8 mouse cellular contexts compared by ENCODE assay signal in the genomic region with DNA sequence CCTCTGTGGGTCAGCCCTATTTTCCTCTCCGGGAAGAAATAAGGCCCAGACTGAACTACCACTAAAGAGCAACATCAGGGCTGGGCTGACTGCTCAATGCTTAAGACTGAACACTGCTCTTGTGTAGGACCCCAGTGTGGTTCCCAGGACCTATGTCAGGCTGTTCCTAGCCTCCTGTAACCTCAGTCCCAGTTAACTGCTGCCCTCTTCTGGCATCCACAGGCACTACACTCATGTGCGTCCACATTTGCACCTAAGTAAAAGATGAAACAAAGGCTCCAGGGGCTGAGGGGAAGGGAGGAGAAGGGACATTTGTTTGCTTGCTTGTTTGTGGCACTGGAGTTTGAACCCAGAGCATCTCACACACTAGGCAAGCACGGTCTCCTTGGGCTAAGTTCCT. TPM values are rescaled to one million over a fixed set of nuclear protein-coding genes. Genes with fewer than 3 reads are reported as not detected.
DNase-seq lines count a peak whose midpoint lies in the region; ATAC-seq lines count a peak whose summit lies in the region.

No protein-coding gene starts in this region.

- no peak overlapping the region for H3K9ac ChIP-seq in hindbrain, embryonic 14.5 days

- DNase-seq in hindbrain, embryonic 10.5 days (ENCODE audit: low spot score) = peak; percentile 35
- no peak for DNase-seq in hindbrain, embryonic 14.5 days (ENCODE audit: low spot score)
- DNase-seq in thymus, postnatal 25 days = peak; percentile 27
- DNase-seq in thymus, postnatal 10 days (ENCODE audit: low spot score in 2 of 2) = no peak
- peak; percentile 29 for DNase-seq in thymus, postnatal 4 days
- DNase-seq in left cerebral cortex, postnatal 4 days = no peak
- no peak for DNase-seq in gastrocnemius, postnatal 10 days

- H3K9me3 ChIP-seq in hindbrain, embryonic 10.5 days = no peaks in the 10 kb centered on the region
- no peaks in the 10 kb centered on the region for H3K9me3 ChIP-seq in hindbrain, embryonic 14.5 days (ENCODE audit: control insufficient read depth, low read length)

- H3K27ac ChIP-seq in hindbrain, embryonic 10.5 days = no peak overlapping the region
- H3K27ac ChIP-seq in hindbrain, embryonic 14.5 days = no peak overlapping the region

- ATAC-seq in hindbrain, embryonic 14.5 days (ENCODE audit: low FRiP score) = no peak
- peak; percentile 65 for ATAC-seq in granulocyte monocyte progenitor cell, adult 5-6 weeks (replicated peaks; ENCODE audit: poor library complexity, severe bottlenecking)

- no peaks in the 10 kb centered on the region for H3K36me3 ChIP-seq in hindbrain, embryonic 10.5 days
- H3K36me3 ChIP-seq in hindbrain, embryonic 14.5 days (replicated peaks; ENCODE audit: control insufficient read depth, insufficient read depth) = no peaks in the 10 kb centered on the region

- H3K4me2 ChIP-seq in hindbrain, embryonic 14.5 days (replicated peaks) = no peak overlapping the region

- H3K27me3 ChIP-seq in hindbrain, embryonic 10.5 days (ENCODE audit: insufficient read depth, poor library complexity, severe bottlenecking) = peaks cover 17% of the 10 kb centered on the region
- H3K27me3 ChIP-seq in hindbrain, embryonic 14.5 days (ENCODE audit: control insufficient read depth, insufficient read depth, low read length) = no peaks in the 10 kb centered on the region

- intact Hi-C loops in left cerebral cortex, postnatal 4 days (cut with DNase I) = no loop called here

- WGBS in hindbrain, embryonic 10.5 days = 73% methylated on average over 3 of the region's 3 CpGs
- 84% methylated on average over 3 of the region's 3 CpGs for WGBS in hindbrain, embryonic 14.5 days

- H3K4me3 ChIP-seq in hindbrain, embryonic 10.5 days = no peak overlapping the region
- no peak overlapping the region for H3K4me3 ChIP-seq in hindbrain, embryonic 14.5 days (replicated peaks; ENCODE audit: low read length)

- H3K4me1 ChIP-seq in hindbrain, embryonic 10.5 days (replicated peaks) = peaks cover 16% of the 10 kb centered on the region
- H3K4me1 ChIP-seq in hindbrain, embryonic 14.5 days (replicated peaks; ENCODE audit: control insufficient read depth, insufficient read depth, low read length) = peaks cover 7% of the 10 kb centered on the region

RNA-seq across cellular contexts. Expression of a gene that starts 39.8 kb away (rescaled TPM):
- 23.7 and 25.1 TPM in 2 replicates for polyA plus RNA-seq in hindbrain, embryonic 10.5 days (2016; fragmentation: Nextera tagmentation; extraction: Ambion mirVana)
- 7.2 and 7.3 TPM in 2 replicates for polyA plus RNA-seq in hindbrain, embryonic 14.5 days (2014; fragmentation: Nextera tagmentation; extraction: Ambion mirVana)
- 3.4 TPM in 1 of 2 replicates, not detected in the other for total RNA-seq in granulocyte monocyte progenitor cell, adult 5-6 weeks (2014; fragmentation: Nextera tagmentation)
- total RNA-seq in granulocyte monocyte progenitor cell, adult 5-6 weeks (2017) = 0.26 TPM in 1 of 2 replicates, not detected in the other
- 1 to 10 TPM; 4.1 to 5.3 TPM for total RNA-seq in left cerebral cortex, postnatal 4 days (2021)
- 10 to 100 TPM; 13.7 to 16.4 TPM for total RNA-seq in gastrocnemius, postnatal 10 days (2021)

Comparison
In these comparisons a context has a peak if more than half of its experiments do, and no peak if none do; other contexts are left out.
1. DNase-seq: peak in hindbrain, embryonic 10.5 days (single experiment), thymus, postnatal 25 days (single experiment) and thymus, postnatal 4 days (single experiment); none in hindbrain, embryonic 14.5 days (single experiment), thymus, postnatal 10 days (0 of 2), left cerebral cortex, postnatal 4 days (single experiment) and gastrocnemius, postnatal 10 days (single experiment).